Mouse (Mus musculus): Measurements from ENCODE around the gene Pisd.

The Pisd gene

GRCm38 (mm10) chr5:32706226-32706780 is 79.1 kb downstream of the Pisd start:
- DNase-seq (ENCODE audit: low read depth) = no peak

- no peak for DNase-seq (ENCODE audit: low read depth)
Measured at GRCm38 (mm10) chr5:32697208-32697867, 88.1 kb downstream of the Pisd start.

- DNase-seq (ENCODE audit: low read depth) = no peak
Measured at GRCm38 (mm10) chr5:32693411-32693810, 92.0 kb downstream of the Pisd start.
